Mouse (Mus musculus): Measurements from ENCODE around the gene Traip. TPM values are rescaled to one million over a fixed set of nuclear protein-coding genes. Genes with fewer than 3 reads are reported as not detected.
A peak's percentile ranks its signal among the peaks of the same experiment; 100 is the strongest.

Gene Traip
- polyA plus RNA-seq, 1 experiment from 2014 or later: 5.7 TPM

- H3K9me3 ChIP-seq (ENCODE audit: control insufficient read depth, low read length): no peaks in the 10 kb centered on the region
- no peak overlapping the region for H3K4me3 ChIP-seq (ENCODE audit: low read depth, low read length)
- H3K27me3 ChIP-seq (ENCODE audit: control insufficient read depth, insufficient read depth, low read length): no peaks in the 10 kb centered on the region
- no peak overlapping the region for H3K4me2 ChIP-seq (ENCODE audit: low read depth, low read length)
- H3K27ac ChIP-seq (ENCODE audit: low read depth, low read length): no peak overlapping the region
- peaks cover 7% of the 10 kb centered on the region; the same call in 1 of the 2 replicates for H3K4me1 ChIP-seq (ENCODE audit: control insufficient read depth, insufficient read depth, low read length)
- H3K9ac ChIP-seq (replicated peaks; ENCODE audit: low read depth, low read length): no peak overlapping the region
- no peak for ATAC-seq (ENCODE audit: low read depth)
- 54% methylated on average over 9 of the region's 9 CpGs for WGBS
- no peaks in the 10 kb centered on the region for H3K36me3 ChIP-seq (ENCODE audit: control insufficient read depth, insufficient read depth, low read length)
These were observed 23.0 kb upstream of the Traip start for GRCm38 (mm10) chr9:107926920-107927420.

GRCm38 (mm10) chr9:107927749-107928148 is 22.2 kb upstream of the Traip start:
- no peak for ATAC-seq (ENCODE audit: low read depth)
- Histone ChIP-seq H3K27ac (ENCODE audit: low read depth, low read length) (no peak overlapping the region), H3K36me3 (ENCODE audit: control insufficient read depth, insufficient read depth, low read length) (no peaks in the 10 kb centered on the region), H3K9me3 (ENCODE audit: control insufficient read depth, low read length) (no peaks in the 10 kb centered on the region), H3K9ac (replicated peaks; ENCODE audit: low read depth, low read length) (no peak overlapping the region), H3K4me3 (ENCODE audit: low read depth, low read length) (no peak overlapping the region), H3K4me2 (ENCODE audit: low read depth, low read length) (no peak overlapping the region), H3K4me1 (ENCODE audit: control insufficient read depth, insufficient read depth, low read length) (peaks cover 10% of the 10 kb centered on the region; the same call in 1 of the 2 replicates), H3K27me3 (ENCODE audit: control insufficient read depth, insufficient read depth, low read length) (no peaks in the 10 kb centered on the region)
- WGBS: 88% methylated on average over 5 of the region's 5 CpGs

- H3K4me2 ChIP-seq (ENCODE audit: low read depth, low read length): no peak within 1 kb of the TSS
- H3K27me3 ChIP-seq (ENCODE audit: control insufficient read depth, insufficient read depth, low read length): no peaks in the 10 kb centered on the region
- ATAC-seq (ENCODE audit: low read depth): no peak
- H3K4me1 ChIP-seq (ENCODE audit: control insufficient read depth, insufficient read depth, low read length): peaks cover 10% of the 10 kb centered on the region; the same call in 1 of the 2 replicates
- H3K4me3 ChIP-seq (ENCODE audit: low read depth, low read length): no peak within 1 kb of the TSS
- H3K27ac ChIP-seq (ENCODE audit: low read depth, low read length): no peak within 1 kb of the TSS
- WGBS: 68% methylated on average over 3 of the region's 3 CpGs
- no peaks in the 10 kb centered on the region for H3K36me3 ChIP-seq (ENCODE audit: control insufficient read depth, insufficient read depth, low read length)
- H3K9me3 ChIP-seq (ENCODE audit: control insufficient read depth, low read length): no peaks in the 10 kb centered on the region
- no peak within 1 kb of the TSS for H3K9ac ChIP-seq (replicated peaks; ENCODE audit: low read depth, low read length)
These were observed 21.8 kb upstream of the Traip start, which contains the start of gene Actl11 for GRCm38 (mm10) chr9:107928169-107928568. Gene Actl11, plus strand, starts transcription at chr9:107928469.

- ATAC-seq (ENCODE audit: low read depth): no peak
- whole genome bisulfite sequencing: 35% methylated on average over 4 of the region's 4 CpGs
These were observed 17.7 kb upstream of the Traip start for GRCm38 (mm10) chr9:107932221-107932620.

GRCm38 (mm10) chr9:107934146-107934545 is 15.8 kb upstream of the Traip start:
- Histone ChIP-seq H3K4me3 (ENCODE audit: low read depth, low read length) (no peak overlapping the region), H3K27me3 (ENCODE audit: control insufficient read depth, insufficient read depth, low read length) (no peaks in the 10 kb centered on the region; the same call in 1 of the 2 replicates), H3K27ac (ENCODE audit: low read depth, low read length) (no peak overlapping the region), H3K9ac (replicated peaks; ENCODE audit: low read depth, low read length) (no peak overlapping the region), H3K4me2 (ENCODE audit: low read depth, low read length) (no peak overlapping the region), H3K4me1 (ENCODE audit: control insufficient read depth, insufficient read depth, low read length) (peaks cover 13% of the 10 kb centered on the region), H3K9me3 (ENCODE audit: control insufficient read depth, low read length) (no peaks in the 10 kb centered on the region), H3K36me3 (ENCODE audit: control insufficient read depth, insufficient read depth, low read length) (no peaks in the 10 kb centered on the region)
- 69% methylated on average over 11 of the region's 11 CpGs for WGBS
- no peak for ATAC-seq (ENCODE audit: low read depth)

More at GRCm38 (mm10) chr9:107932221-107932620, 17.7 kb upstream of the Traip start:
- H3K9me3 ChIP-seq (ENCODE audit: control insufficient read depth, low read length): no peaks in the 10 kb centered on the region
- no peak overlapping the region for H3K27ac ChIP-seq (ENCODE audit: low read depth, low read length)
- H3K36me3 ChIP-seq (ENCODE audit: control insufficient read depth, insufficient read depth, low read length): no peaks in the 10 kb centered on the region
- no peak overlapping the region for H3K4me2 ChIP-seq (ENCODE audit: low read depth, low read length)
- H3K27me3 ChIP-seq (ENCODE audit: control insufficient read depth, insufficient read depth, low read length): no peaks in the 10 kb centered on the region; the same call in 1 of the 2 replicates
- peaks cover 13% of the 10 kb centered on the region for H3K4me1 ChIP-seq (ENCODE audit: control insufficient read depth, insufficient read depth, low read length)
- no peak overlapping the region for H3K9ac ChIP-seq (replicated peaks; ENCODE audit: low read depth, low read length)
- no peak overlapping the region for H3K4me3 ChIP-seq (ENCODE audit: low read depth, low read length)

- Histone ChIP-seq H3K4me3 (ENCODE audit: low read depth, low read length) (peak within 1 kb of the TSS; percentile 43), H3K4me1 (ENCODE audit: control insufficient read depth, insufficient read depth, low read length) (peaks cover 13% of the 10 kb centered on the region), H3K4me2 (ENCODE audit: low read depth, low read length) (peak within 1 kb of the TSS; percentile 81), H3K27me3 (ENCODE audit: control insufficient read depth, insufficient read depth, low read length) (no peaks in the 10 kb centered on the region; the same call in 1 of the 2 replicates), H3K9me3 (ENCODE audit: control insufficient read depth, low read length) (no peaks in the 10 kb centered on the region), H3K27ac (ENCODE audit: low read depth, low read length) (no peak within 1 kb of the TSS), H3K36me3 (ENCODE audit: control insufficient read depth, insufficient read depth, low read length) (no peaks in the 10 kb centered on the region), H3K9ac (replicated peaks; ENCODE audit: low read depth, low read length) (peak within 1 kb of the TSS; percentile 59)
- 7% methylated on average over 3 of the region's 3 CpGs for WGBS
- no peak for ATAC-seq (ENCODE audit: low read depth)
These were observed 14.6 kb upstream of the Traip start, which contains the start of gene Camkv for GRCm38 (mm10) chr9:107935374-107935773. Gene Camkv, plus strand, starts transcription at chr9:107935674.

- no peaks in the 10 kb centered on the region for H3K36me3 ChIP-seq (ENCODE audit: control insufficient read depth, insufficient read depth, low read length)
These were observed 14.1 kb upstream of the Traip start for GRCm38 (mm10) chr9:107935790-107936214.

GRCm38 (mm10) chr9:107936215-107936822 is 13.6 kb upstream of the Traip start:
- Histone ChIP-seq H3K27ac (ENCODE audit: low read depth, low read length) (no peak overlapping the region), H3K4me3 (ENCODE audit: low read depth, low read length) (peak overlapping the region; percentile 43), H3K9ac (replicated peaks; ENCODE audit: low read depth, low read length) (peak overlapping the region; percentile 59), H3K36me3 (ENCODE audit: control insufficient read depth, insufficient read depth, low read length) (no peaks in the 10 kb centered on the region), H3K9me3 (ENCODE audit: control insufficient read depth, low read length) (no peaks in the 10 kb centered on the region), H3K4me2 (ENCODE audit: low read depth, low read length) (peak overlapping the region; percentile 81), H3K4me1 (ENCODE audit: control insufficient read depth, insufficient read depth, low read length) (peaks cover 13% of the 10 kb centered on the region), H3K27me3 (ENCODE audit: control insufficient read depth, insufficient read depth, low read length) (no peaks in the 10 kb centered on the region; the same call in 1 of the 2 replicates)
- ATAC-seq (ENCODE audit: low read depth): peak; percentile 60
- under 1% methylated on average over 29 of the region's 29 CpGs for WGBS

More at GRCm38 (mm10) chr9:107935790-107936214, 14.1 kb upstream of the Traip start:
- ATAC-seq (ENCODE audit: low read depth): peak; percentile 61; the same call in 1 of the 2 replicates
- peak overlapping the region; percentile 81 for H3K4me2 ChIP-seq (ENCODE audit: low read depth, low read length)
- no peaks in the 10 kb centered on the region; the same call in 1 of the 2 replicates for H3K27me3 ChIP-seq (ENCODE audit: control insufficient read depth, insufficient read depth, low read length)
- 1% methylated on average over 41 of the region's 41 CpGs for WGBS
- H3K4me3 ChIP-seq (ENCODE audit: low read depth, low read length): peak overlapping the region; percentile 43
- H3K9me3 ChIP-seq (ENCODE audit: control insufficient read depth, low read length): no peaks in the 10 kb centered on the region
- H3K4me1 ChIP-seq (ENCODE audit: control insufficient read depth, insufficient read depth, low read length): peaks cover 13% of the 10 kb centered on the region
- H3K27ac ChIP-seq (ENCODE audit: low read depth, low read length): no peak overlapping the region
- peak overlapping the region; percentile 59 for H3K9ac ChIP-seq (replicated peaks; ENCODE audit: low read depth, low read length)

- 7% methylated on average over 3 of the region's 3 CpGs for WGBS
- Histone ChIP-seq H3K4me2 (ENCODE audit: low read depth, low read length) (peak overlapping the region; percentile 81), H3K36me3 (ENCODE audit: control insufficient read depth, insufficient read depth, low read length) (no peaks in the 10 kb centered on the region), H3K27me3 (ENCODE audit: control insufficient read depth, insufficient read depth, low read length) (no peaks in the 10 kb centered on the region; the same call in 1 of the 2 replicates), H3K27ac (ENCODE audit: low read depth, low read length) (no peak overlapping the region), H3K4me1 (ENCODE audit: control insufficient read depth, insufficient read depth, low read length) (peaks cover 13% of the 10 kb centered on the region), H3K9me3 (ENCODE audit: control insufficient read depth, low read length) (no peaks in the 10 kb centered on the region), H3K4me3 (ENCODE audit: low read depth, low read length) (peak overlapping the region; percentile 43), H3K9ac (replicated peaks; ENCODE audit: low read depth, low read length) (peak overlapping the region; percentile 59)
- peak; percentile 12; the same call in 1 of the 2 replicates for ATAC-seq (ENCODE audit: low read depth)
These were observed 13.1 kb upstream of the Traip start for GRCm38 (mm10) chr9:107936831-107937230.

All from neural tube, embryonic 14.5 days (tissue).